Mouse (Mus musculus) limb, embryonic 14.5 days (tissue): ENCODE data around the gene Mast4. TPM values are rescaled to one million over a fixed set of nuclear protein-coding genes. Genes with fewer than 3 reads are reported as not detected.

Source experiments
- ATAC-seq: fragments of 200-750 bp; cut with Nextera tagmentation; 2 replicates; pipeline ENCODE4 v1.8.0; 2017; ENCODE audit warnings: low read depth, moderate number of reproducible peaks, moderate TSS enrichment; ENCODE audit not compliant: low FRiP score
- DNase-seq: peaks from one replicate; pipeline ENCODE4 v3.0.0-alpha.2; 2015; ENCODE audit warnings: low spot score
- H3K27ac ChIP-seq: fragments of 300-500 bp; sonication (generic); replicated peaks from 2 replicates; pipeline ENCODE4 v1.5.1; 2014; ENCODE audit warnings: low read depth, mild to moderate bottlenecking, low read length, moderate library complexity, mixed read lengths
- H3K27me3 ChIP-seq: fragments of 300-500 bp; sonication (generic); 2 replicates; pipeline ENCODE4 v1.6.1; 2014; ENCODE audit warnings: low read length, mixed read lengths; ENCODE audit not compliant: control insufficient read depth, insufficient read depth
- H3K36me3 ChIP-seq: fragments of 300-500 bp; sonication (generic); 2 replicates; pipeline ENCODE4 v1.6.1; 2014; ENCODE audit warnings: mild to moderate bottlenecking, low read length, moderate library complexity, mixed read lengths; ENCODE audit not compliant: control insufficient read depth, insufficient read depth
- H3K4me1 ChIP-seq: fragments of 300-500 bp; sonication (generic); 2 replicates; pipeline ENCODE4 v1.6.1; 2014; ENCODE audit warnings: antibody characterized with exemption, low read length, mixed read lengths; ENCODE audit not compliant: control insufficient read depth, insufficient read depth
- H3K4me2 ChIP-seq: fragments of 300-500 bp; sonication (generic); replicated peaks from 2 replicates; pipeline ENCODE4 v1.6.1; 2014; ENCODE audit warnings: low read depth, mild to moderate bottlenecking, low read length, moderate library complexity; ENCODE audit not compliant: severe bottlenecking
- H3K4me3 ChIP-seq: fragments of 300-500 bp; sonication (generic); replicated peaks from 2 replicates; pipeline ENCODE4 v1.5.1; 2014; ENCODE audit warnings: low read length
- H3K9ac ChIP-seq: fragments of 300-500 bp; sonication (generic); 2 replicates; pipeline ENCODE4 v1.6.1; 2014; ENCODE audit warnings: mild to moderate bottlenecking, low read depth, low read length, moderate library complexity; ENCODE audit not compliant: severe bottlenecking
- H3K9me3 ChIP-seq: fragments of 300-500 bp; sonication (generic); 2 replicates; pipeline ENCODE4 v1.6.1; 2016; ENCODE audit warnings: low read length; ENCODE audit not compliant: control insufficient read depth
- POLR2A ChIP-seq: fragments of 200-500 bp; IDR thresholded peaks from 2 replicates; pipeline ENCODE4 v1.8.0; 2012; ENCODE audit warnings: inconsistent platforms, mild to moderate bottlenecking, moderate library complexity, borderline replicate concordance; ENCODE audit not compliant: insufficient read depth, insufficient read length; ENCODE audit errors: extremely low read depth
- WGBS: fragments of 180-500 bp; shearing (Covaris S2); extraction: QIAGEN DNeasy Blood & Tissue Kit; methylation state at CpG from one replicate; pipeline ENCODE4 v1.1.7; 2014; 5-methylcytosine and 5-hydroxymethylcytosine counted together
- polyA plus RNA-seq, 2 experiments: library from polyadenylated mRNA; depleted of rRNA in 1 of 2; stranded (reverse) in 1 of 2; unstranded in 1 of 2; fragments of >200 nt; fragmentation: Nextera tagmentation in 1 of 2; extraction: Ambion mirVana in 1 of 2; gene quantifications; 2 replicates each; pipeline versions ENCODE4 v1.2.1 to v1.2.3; 2012 to 2014

Gene Mast4
- polyA plus RNA-seq, 2 experiments: 12.5 to 25.2 TPM

GRCm38 (mm10) chr13:103354737-103355136, 20.4 kb upstream of the Mast4 start:
- H3K9ac ChIP-seq: no peak overlapping the region
- 71% methylated on average over 3 of the region's 3 CpGs for WGBS
- no peak overlapping the region for H3K4me3 ChIP-seq
- H3K4me2 ChIP-seq: no peak overlapping the region
- no peak for TF ChIP-seq POLR2A
- no peaks in the 10 kb centered on the region for H3K9me3 ChIP-seq
- H3K27ac ChIP-seq: no peak overlapping the region
- H3K36me3 ChIP-seq: no peaks in the 10 kb centered on the region
- no peak for ATAC-seq
- no peaks in the 10 kb centered on the region for H3K27me3 ChIP-seq
- no peak for DNase-seq
- H3K4me1 ChIP-seq: no peaks in the 10 kb centered on the region

- H3K4me1 ChIP-seq: no peaks in the 10 kb centered on the region
- DNase-seq (no peak), ATAC-seq (no peak)
- no peak overlapping the region for H3K4me2 ChIP-seq
- H3K36me3 ChIP-seq: no peaks in the 10 kb centered on the region
- no peak overlapping the region for H3K27ac ChIP-seq
- no peak overlapping the region for H3K4me3 ChIP-seq
- no peak for TF ChIP-seq POLR2A
- no peaks in the 10 kb centered on the region for H3K9me3 ChIP-seq
- no peaks in the 10 kb centered on the region for H3K27me3 ChIP-seq
- H3K9ac ChIP-seq: no peak overlapping the region
- 93% methylated on average over 8 of the region's 8 CpGs for WGBS
Measured at GRCm38 (mm10) chr13:103344749-103345148, 10.5 kb upstream of the Mast4 start.

GRCm38 (mm10) chr13:103344006-103344720, 9.9 kb upstream of the Mast4 start:
- Histone ChIP-seq H3K36me3 (no peaks in the 10 kb centered on the region), H3K4me2 (no peak overlapping the region), H3K4me3 (no peak overlapping the region), H3K9me3 (no peaks in the 10 kb centered on the region), H3K27me3 (no peaks in the 10 kb centered on the region), H3K9ac (no peak overlapping the region), H3K4me1 (no peaks in the 10 kb centered on the region), H3K27ac (no peak overlapping the region)
- 80% methylated on average over 8 of the region's 8 CpGs for WGBS
- TF ChIP-seq POLR2A: no peak
- ATAC-seq: no peak
- no peak for DNase-seq

GRCm38 (mm10) chr13:103341031-103341430, 6.7 kb upstream of the Mast4 start:
- TF ChIP-seq POLR2A: no peak
- no peak for ATAC-seq
- Histone ChIP-seq H3K4me1 (no peaks in the 10 kb centered on the region), H3K9ac (no peak overlapping the region), H3K27ac (no peak overlapping the region), H3K9me3 (no peaks in the 10 kb centered on the region), H3K36me3 (no peaks in the 10 kb centered on the region), H3K4me3 (no peak overlapping the region), H3K4me2 (no peak overlapping the region), H3K27me3 (peaks cover 5% of the 10 kb centered on the region; the same call in 1 of the 2 replicates)
- WGBS: 79% methylated on average over 4 of the region's 4 CpGs
- DNase-seq: no peak

DNA sequence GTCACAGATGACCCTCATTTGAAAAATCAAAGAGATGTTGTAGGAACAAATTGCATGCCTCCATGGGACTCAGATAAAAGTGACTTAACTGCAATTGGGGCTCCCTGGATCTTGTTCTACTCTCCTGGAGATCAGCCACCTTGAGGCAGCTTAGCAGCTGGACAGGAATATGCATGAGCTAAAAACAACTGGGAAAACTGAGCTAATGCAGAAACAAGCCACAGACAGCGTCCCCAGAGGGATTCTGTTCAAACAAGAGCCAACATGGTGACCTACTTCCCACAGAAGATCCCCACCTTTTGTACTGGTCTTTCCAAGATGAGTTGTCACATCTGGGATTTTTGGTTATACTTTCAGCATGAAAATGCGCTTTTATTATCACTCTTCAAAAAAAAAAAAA, 4.3 kb upstream of the Mast4 start:
- Histone ChIP-seq H3K9me3 (no peaks in the 10 kb centered on the region), H3K9ac (no peak overlapping the region), H3K36me3 (no peaks in the 10 kb centered on the region), H3K4me2 (no peak overlapping the region), H3K27ac (no peak overlapping the region), H3K4me3 (no peak overlapping the region), H3K4me1 (peaks cover 6% of the 10 kb centered on the region), H3K27me3 (peaks cover 19% of the 10 kb centered on the region)
- no peak for TF ChIP-seq POLR2A
- DNase-seq: peak; percentile 41
- WGBS: 73% methylated on average over 2 of the region's 2 CpGs
- ATAC-seq: no peak
